Mouse (Mus musculus) liver, embryonic 14.5 days (tissue): Measurements from ENCODE around the gene Trhr2.

ENCODE experiments used
- CTCF ChIP-seq: IDR thresholded peaks from 2 replicates; pipeline ENCODE4 v1.5.1; 2016; ENCODE audit warnings: antibody characterized with exemption, low read depth, control low read depth
- EP300 ChIP-seq: IDR thresholded peaks from 2 replicates; pipeline ENCODE4 v1.6.1; 2016; ENCODE audit warnings: antibody characterized with exemption, low read depth

DNA sequence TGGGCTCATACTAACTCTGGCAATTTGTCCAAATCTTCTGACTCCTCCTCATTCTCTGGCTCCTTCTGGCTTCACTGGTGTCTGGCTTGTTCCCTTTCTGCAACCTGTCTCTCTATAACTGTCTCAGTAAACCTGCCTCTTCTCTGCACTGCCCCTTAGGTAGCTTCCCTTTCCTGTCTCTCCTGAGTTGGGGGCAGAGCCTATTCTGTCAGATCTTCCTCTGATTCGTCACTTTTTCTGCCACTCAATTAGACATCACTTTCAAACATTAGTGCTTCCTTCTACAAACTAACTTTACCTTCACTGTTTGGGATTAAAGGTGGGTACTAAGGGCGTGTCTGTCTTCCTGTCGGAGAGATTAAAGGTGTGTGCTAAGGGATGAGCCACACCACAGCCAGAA is 19.8 kb downstream of the Trhr2 start:
- TF ChIP-seq EP300: no peak
- TF ChIP-seq CTCF: no peak
